Mouse (Mus musculus): Measurements from ENCODE around the gene Cdc5l.
A peak's percentile ranks its signal among the peaks of the same experiment; 100 is the strongest.
"Not testable (repeated sequence)": the region's sequence is repeated elsewhere in the genome, so short reads cannot be mapped to it uniquely, and the experiment has no call there.

Gene Cdc5l

DNA sequence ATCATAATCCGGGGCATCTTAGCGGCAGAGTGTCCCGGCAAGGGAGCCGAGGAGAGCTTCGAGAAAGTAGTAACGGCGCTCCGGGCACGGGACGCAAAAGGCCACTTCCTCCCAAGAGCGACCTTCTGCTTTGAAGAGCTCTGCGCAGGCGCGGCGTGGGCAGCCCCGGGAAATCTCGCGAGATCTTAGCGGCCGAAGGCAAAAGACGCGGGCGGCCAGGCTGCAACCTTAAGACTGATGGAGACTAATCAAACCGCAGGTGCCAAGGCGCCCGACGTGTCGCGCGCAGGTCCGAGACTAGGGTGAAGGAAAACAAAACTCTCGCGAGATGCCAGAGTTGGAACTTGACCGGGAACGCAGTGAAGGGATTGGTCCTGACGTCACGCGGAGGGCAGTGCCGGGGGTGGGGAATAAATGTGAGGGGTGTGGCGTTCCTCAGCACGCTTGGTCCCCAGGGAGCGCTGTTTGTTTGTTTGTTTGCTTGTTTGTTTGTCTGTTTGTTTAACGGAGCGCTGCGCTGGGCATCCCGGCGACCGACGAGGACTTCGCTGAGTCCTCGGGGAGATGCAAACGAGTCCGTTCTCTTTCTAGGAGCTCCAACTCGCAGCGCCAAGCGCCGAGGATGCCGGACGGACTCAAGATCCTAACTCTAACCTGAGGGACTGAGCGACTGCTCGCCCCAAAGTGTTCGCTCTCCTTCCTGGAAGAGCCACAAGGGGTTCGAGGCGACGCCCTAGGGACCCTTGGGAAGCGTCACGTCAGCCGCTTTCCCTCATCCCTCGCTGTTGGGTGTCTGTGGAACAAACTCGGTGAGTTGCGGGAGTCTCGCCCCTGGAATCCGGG lies at the start of gene Cdc5l:
TSS of gene Cdc5l (minus strand) at position 319 of the 843 bp plus-strand sequence.
- DNase-seq, result peak; percentile 99

- no peak for DNase-seq
These were observed 46.9 kb upstream of the Cdc5l start for GRCm38 (mm10) chr17:45480429-45480828.

DNA sequence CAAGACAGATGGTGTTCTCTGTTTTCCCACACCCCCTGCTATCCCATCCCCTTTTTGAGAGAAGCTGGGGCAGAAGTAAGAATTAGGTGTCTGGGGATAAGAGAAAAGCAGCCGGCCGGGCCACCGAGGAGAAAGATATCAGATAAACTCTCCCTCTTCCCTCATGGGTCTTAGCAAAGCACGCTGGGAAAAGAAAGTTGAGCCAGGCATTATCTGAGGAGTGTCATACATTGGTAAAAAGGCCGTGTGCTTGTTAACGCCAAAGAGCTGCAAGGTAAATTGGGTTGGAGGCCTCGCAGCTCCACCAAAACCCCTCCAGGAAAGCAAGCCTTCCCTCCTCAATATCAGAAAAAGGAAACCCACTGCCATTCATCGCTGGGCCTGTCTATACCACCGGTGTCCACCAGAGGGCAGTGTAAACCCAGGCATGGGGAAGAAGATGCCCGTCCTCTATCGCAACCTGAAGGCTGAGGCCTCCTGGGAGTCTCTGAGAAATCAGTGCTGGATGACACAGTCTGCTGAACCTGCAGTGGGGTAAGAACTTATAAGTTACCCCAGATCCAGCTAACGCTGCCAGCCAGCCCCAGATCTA lies 44.8 kb upstream of the Cdc5l start:
- DNase-seq, result peak; percentile 49

DNA sequence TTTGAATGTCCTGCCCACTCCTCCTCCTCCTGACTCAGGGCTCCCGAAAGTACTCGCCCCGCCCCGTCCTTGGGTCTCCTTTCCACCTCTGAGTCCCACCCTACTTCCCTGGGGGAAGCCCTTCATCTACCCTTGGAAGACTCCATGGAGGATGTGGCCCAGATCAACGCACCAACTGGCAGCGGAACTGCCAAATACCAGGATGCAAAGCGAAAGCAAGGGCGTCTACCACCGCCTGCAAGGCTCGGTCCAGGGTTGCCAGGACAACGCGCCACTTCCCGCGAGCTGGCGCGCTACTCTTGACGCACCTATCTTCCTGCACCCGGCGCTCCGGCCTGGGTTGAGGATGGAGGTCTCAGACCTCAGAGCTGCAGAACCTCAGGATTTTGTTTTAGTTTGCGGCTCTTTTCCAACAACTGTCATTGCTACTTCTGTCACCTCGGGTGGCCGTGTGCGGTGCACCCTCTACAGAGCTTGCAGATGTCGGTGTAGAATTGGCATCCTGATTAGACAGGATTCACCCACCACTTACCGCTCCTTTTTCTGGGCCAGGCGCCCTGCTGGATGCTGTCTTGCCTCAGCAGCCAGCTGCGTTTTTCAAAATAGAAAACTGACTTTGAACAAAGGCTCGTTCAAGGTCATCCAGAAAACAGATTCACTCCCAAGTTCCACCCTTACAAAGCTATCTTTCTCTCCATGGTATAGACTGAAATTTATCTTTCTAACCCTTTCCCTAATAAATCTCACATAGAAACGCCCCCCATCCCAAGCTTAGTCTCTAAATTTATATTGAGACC lies 41.3 kb upstream of the Cdc5l start, which contains the start of gene Spats1:
TSS of gene Spats1 (minus strand) at position 747 of the 797 bp plus-strand sequence.
- peak; percentile 47 for DNase-seq

DNA sequence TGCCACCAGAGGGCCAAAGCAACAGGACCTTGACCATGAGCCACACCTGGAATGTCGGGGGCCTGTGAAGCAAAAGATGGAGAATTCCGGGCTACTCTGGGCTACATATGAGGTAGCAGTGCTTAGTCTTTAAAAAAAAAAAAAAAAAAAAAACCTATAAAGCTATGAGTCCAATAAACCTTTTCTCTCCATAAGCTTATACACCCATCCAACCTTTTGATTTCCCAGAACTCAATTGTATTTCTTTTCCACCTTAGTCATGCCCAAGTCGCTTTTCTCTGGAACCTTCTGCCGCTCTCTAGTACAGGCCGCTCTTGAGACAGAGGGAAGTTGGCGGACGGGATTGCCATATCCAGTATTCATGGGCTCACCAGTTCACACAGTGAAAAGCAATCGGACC lies 40.6 kb upstream of the Cdc5l start:
- no peak for DNase-seq

- DNase-seq, result no peak
These were observed 40.1 kb upstream of the Cdc5l start for GRCm38 (mm10) chr17:45473667-45474066.

DNA sequence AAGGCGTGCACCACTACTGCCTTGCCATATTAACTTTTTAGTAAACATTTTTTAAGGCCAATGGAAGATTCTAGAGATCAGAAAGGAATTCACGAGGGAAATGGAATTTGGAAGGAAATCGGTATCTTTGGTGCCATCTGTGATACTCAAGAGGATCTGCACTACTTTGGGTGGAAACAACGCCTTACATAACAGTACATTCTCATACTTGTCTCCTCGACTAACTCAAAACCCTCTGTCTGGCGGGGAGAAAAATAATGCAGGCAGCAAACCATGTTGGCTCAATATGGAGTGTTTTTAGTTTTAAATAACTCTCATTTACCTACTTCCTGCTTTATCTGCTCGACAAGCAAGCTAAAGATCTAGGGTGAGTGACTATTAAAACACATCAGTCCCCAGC lies 37.2 kb upstream of the Cdc5l start:
- no peak for DNase-seq

DNA sequence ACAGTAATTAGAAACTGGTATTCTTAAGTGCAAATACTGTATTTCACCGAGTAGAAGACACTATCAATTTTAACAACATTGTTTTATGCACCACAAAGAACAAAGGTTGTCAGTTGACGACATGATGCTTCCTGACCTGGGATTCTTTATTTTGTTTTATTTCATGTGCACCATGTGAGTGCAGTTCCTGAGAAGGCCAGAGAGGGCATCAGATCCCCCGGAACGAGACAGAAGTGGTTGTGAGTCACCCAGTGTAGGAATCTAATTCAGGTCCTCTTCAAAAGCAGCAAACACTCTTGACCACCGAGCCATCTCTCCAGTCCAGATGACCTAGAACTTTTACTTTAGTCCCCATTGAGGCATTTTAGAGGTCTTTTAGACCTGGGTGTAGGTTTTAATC lies 34.8 kb upstream of the Cdc5l start:
- DNase-seq, result no peak

GRCm38 (mm10) chr17:45466701-45467100 lies 33.2 kb upstream of the Cdc5l start:
- no peak for DNase-seq

DNA sequence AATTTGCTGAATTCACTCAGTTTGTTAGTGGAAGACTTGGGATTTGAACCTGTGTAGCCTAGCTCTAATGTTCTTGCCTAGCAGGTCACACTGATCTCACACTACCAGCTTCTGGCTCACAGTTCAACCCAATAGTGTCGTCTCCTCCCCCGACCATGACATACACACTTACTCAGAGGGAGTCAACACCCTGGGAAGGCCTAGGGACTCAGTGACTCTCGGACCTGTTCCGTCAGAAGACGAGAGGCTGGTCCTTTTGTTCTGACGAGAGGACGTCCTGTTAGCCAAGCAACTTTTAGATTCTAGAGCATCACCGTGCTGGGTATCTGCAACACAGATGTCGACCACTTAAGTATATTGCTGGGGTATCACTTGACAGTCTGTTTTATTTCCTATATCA lies 30.7 kb upstream of the Cdc5l start:
- no peak for DNase-seq

GRCm38 (mm10) chr17:45462506-45462905 lies 29.0 kb upstream of the Cdc5l start:
- no peak for DNase-seq

DNA sequence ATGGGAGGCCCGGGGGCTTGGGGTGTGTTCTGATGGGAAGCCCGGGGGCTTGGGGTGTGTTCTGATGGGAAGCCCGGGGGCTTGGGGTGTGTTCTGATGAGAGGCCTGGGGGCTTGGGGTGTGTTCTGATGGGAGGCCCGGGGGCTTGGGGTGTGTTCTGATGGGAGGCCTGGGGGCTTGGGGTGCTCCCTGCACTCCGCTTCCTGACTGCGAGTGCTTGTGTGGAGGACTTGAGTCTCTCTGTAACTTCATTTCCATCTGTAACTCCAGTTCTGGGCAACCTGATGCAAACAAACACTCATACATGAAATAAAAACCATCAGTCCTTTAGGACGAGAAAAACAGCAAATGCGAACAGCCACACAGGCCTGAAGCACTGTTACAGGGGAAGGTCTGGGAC lies 25.5 kb upstream of the Cdc5l start:
- no peak for DNase-seq

DNA sequence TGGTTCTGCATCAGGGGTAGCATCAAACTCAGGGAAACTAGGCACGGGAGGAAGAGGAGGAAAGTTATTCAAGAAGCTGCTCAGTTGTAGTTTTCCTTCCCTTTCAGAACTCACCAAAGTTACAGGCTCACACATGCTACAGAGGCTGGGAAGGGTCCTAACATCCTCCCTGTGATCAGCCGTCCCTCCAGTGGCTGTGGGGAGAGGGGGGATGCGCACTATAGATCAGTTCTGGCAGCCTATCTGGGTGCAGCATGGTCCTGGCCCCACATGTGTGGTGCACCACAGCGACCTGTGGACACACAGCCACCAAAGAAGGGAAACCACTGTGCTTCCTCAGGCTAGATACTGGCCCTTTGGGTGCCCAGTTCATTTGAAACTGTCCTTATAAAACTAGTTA lies 25.0 kb upstream of the Cdc5l start:
- DNase-seq, result no peak

- DNase-seq, result no peak
These were observed 23.9 kb upstream of the Cdc5l start for GRCm38 (mm10) chr17:45457487-45457886.

DNA sequence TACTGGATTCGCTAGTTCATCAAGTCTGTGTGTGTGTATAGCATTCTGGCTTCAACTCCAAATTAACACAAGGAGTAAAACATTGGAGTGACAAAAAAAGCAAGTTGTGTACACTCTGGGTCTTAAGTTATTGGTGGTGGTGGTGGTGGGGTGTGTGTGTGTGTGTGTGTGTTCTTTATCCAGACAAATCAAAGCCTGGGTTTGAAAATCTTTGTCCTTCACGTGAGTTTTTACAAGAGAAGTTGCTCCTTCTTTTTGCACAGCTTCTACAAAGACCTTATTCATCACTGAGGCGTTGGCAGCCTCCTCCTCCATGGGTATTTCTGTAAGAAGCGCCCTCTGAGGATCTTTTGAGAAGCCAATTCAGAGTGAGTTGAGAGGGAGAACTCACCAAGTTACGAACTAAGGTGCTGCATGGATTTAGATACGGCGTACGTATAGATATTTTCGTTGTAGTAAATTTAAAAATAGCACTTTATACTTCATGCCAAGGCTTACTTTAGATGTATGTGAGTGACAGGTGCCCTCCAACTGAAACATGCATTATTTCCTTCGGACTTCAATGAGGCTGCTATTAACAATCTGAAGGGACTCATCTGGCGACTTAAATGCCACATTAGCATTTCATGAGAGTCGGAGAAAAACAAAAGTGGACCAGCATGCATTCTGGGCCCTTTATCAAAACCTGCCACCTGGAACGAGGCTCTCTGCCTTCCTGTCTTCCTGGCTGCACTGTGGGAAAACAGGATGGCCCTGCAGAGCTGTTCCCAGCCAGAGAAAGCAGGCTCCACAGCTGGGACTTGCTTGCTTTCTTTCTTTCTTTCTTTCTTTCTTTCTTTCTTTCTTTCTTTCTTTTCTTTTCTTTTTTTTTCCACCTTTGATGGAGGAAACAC lies 23.0 kb upstream of the Cdc5l start:
- DNase-seq, result no peak

DNA sequence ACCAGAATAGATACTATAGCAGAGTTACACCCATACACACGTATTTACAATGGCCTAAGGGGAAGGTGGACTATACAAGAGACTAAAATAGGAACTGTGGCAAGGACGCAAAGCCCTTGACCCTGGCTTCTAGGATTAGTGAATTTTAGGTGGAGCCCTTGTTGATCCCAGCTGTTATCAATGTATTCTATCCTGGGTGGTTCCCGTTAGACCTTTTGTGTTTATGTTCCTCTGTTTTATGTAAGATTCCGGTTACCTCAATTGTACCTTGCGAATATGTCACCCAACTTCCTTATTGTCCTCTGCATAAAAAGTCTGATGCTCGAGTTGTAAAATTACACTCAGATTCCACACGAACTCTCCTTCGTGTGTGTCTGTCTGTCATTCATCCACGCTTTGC lies 22.2 kb upstream of the Cdc5l start:
- DNase-seq, result not testable (repeated sequence)

GRCm38 (mm10) chr17:45454794-45455193 lies 21.3 kb upstream of the Cdc5l start:
- DNase-seq, result no peak

- no peak for DNase-seq
These were observed 18.7 kb upstream of the Cdc5l start for GRCm38 (mm10) chr17:45452271-45452670.

DNA sequence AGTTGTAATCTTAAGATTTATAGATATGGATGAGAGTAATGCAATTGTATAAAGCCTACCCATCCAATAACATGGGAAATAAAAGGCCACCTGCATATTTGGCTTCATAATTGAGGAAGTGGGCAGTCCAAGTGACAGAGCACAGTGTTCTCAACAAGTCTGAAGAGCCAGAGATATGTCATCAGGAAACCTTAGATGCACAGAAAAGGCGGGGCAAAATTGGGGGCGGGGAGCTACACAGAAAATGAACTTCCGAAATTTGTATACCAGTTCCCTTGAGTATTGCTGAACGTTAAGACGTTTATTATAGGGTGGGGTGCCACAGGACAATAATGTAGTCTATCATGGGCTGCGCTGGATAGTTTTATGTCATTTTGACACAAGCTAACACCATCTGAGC lies 16.6 kb upstream of the Cdc5l start:
- DNase-seq, result no peak

GRCm38 (mm10) chr17:45449586-45449985 lies 16.0 kb upstream of the Cdc5l start:
- DNase-seq, result no peak

GRCm38 (mm10) chr17:45447063-45447462 lies 13.5 kb upstream of the Cdc5l start:
- no peak for DNase-seq

- no peak for DNase-seq
These were observed 12.4 kb upstream of the Cdc5l start for GRCm38 (mm10) chr17:45445923-45446322.

GRCm38 (mm10) chr17:45434262-45434590 lies 689 bp upstream of the Cdc5l start:
- no peak for DNase-seq

Data from kidney, adult 11 months (tissue).